Mouse (Mus musculus) MN1 (cell line): ENCODE data around the gene Ptprg.

ENCODE experiments used
- DNase-seq: peaks from one replicate; pipeline ENCODE4 v3.0.0-alpha.2; 2016; ENCODE audit warnings: low spot score

The Ptprg gene

DNA sequence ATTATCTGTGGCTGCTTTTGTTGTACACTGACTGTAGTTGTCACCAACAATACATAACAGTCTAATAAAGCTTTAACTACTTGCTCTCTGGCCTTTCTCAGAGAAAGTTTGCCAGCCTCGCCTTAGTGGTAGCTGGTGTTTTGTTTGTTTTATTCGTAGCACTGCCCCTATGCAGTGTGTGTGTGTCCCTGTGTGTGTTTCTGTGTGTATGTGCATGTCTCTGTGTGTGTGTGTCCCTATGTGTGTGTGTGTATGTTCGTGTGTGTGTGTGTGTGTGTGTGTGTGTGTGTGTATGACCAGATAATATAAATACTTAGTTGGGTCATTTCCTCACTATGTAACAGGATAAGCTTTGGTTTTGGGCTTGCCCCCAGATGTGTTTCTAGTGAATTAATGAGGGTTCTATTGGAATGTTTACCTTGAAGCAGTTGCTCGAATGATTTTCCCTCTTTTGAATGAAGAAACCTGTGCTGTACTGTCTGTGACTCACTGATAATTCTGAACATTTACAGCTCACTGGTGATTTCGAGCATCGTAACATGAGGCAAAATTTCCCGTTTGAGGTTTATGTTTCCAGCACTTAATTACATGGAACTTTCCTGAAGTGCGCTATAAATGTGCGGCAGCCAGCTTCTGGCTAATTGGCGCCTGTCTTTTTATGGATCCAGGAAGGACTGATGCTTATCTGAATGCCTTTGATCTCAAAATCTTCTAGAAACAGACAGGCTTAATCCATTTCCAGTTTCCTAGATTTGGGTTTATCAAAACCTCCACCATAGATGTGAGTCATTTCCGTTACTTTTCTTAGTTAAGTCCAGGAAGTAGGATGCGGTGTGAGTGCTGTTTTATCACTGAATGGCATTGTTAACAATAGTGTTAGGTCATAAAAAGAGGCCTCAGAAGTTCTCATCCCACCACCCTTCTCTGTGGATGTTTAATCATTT, 546.3 kb downstream of the Ptprg start:
- peak; percentile 29 for DNase-seq

- no peak for DNase-seq
Observed at GRCm38 (mm10) chr14:12102389-12103325, 549.3 kb downstream of the Ptprg start.

GRCm38 (mm10) chr14:12104297-12105155, 551.2 kb downstream of the Ptprg start:
- DNase-seq: no peak

- DNase-seq: no peak
Observed at GRCm38 (mm10) chr14:12105156-12105430, 551.8 kb downstream of the Ptprg start.

DNA sequence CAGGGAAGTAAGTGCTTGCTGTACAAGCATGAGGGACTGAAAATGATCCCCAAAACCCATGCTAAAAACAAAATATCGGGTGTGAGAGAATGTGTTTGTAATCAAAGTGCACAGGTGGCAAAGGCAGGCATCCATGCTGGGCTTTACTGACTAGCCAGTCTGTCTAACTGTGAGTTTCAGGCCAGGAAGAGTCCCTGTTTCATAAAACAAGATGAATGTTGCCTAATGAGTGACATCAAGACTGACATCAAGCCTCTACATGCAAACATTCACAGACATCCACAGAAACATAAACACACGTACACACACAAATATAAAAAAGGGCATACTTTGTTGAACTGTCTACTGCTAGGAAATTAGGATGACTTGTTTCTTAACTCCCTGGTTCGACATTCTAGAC, 552.3 kb downstream of the Ptprg start:
- DNase-seq: no peak

GRCm38 (mm10) chr14:12107459-12107858, 554.1 kb downstream of the Ptprg start:
- DNase-seq: no peak

GRCm38 (mm10) chr14:12107991-12108390, 554.7 kb downstream of the Ptprg start:
- no peak for DNase-seq

GRCm38 (mm10) chr14:12112548-12113011, 559.2 kb downstream of the Ptprg start:
- peak; percentile 10 for DNase-seq

- no peak for DNase-seq
Observed at GRCm38 (mm10) chr14:12113326-12113725, 560.0 kb downstream of the Ptprg start.

GRCm38 (mm10) chr14:12114016-12114415, 560.7 kb downstream of the Ptprg start:
- no peak for DNase-seq

DNA sequence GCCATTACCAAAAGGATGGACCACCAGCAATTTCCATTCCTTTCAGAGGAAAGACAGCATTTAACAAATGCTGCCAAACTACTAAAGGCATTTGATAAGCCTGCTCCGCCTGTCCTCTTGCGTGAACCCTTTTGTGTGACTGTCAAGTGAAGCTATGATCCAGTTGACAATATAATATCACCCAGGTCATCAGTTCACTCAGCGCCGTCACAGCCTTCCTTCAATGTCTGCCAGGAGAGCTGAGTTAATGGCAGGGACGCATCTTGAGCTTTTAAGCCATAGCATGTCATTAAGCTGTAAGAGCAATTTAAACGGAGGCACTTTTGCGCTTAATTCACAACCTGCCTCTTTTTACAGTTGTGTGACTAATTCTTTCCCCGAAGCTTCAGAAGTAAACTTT, 565.9 kb downstream of the Ptprg start:
- DNase-seq: no peak

GRCm38 (mm10) chr14:12121906-12122305, 568.6 kb downstream of the Ptprg start:
- DNase-seq: no peak

DNA sequence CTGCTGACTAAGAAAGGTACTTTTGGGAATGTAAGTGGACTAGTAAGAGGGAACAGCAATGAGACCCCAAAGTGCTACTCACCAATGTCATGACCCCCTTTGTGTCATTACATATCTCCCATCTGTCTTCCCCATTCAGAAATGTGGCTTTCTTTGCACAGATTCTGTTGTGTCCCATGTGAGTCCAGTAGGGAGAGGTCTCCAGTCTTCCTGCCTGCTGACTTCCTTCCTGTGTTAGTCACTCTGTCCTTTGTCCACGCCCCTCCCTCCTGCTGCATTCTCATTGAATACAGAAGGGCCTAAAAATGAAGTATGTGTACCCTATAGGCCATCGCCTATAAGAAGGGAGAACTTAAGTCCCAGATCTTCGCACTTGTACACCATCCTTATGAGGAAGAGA, 571.4 kb downstream of the Ptprg start:
- no peak for DNase-seq

DNA sequence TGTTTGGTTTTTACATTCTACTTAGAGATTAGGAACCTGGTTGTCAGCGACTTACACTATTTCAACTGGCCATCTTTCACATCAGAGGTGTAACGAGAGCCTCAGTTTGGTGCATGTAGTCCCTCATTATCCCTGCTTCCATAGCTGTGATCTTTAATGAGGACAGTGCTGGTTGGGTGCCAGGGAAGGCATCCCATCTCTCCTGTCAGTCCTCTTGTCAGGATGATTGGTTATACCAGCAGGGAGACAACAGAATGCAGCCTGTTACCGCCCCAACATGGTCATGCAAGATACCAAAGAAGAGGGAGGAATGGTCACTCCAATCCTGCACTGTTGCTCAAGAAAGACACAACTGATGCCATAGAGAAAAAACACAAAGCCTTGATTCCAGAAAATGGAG, 574.6 kb downstream of the Ptprg start:
- DNase-seq: no peak

DNA sequence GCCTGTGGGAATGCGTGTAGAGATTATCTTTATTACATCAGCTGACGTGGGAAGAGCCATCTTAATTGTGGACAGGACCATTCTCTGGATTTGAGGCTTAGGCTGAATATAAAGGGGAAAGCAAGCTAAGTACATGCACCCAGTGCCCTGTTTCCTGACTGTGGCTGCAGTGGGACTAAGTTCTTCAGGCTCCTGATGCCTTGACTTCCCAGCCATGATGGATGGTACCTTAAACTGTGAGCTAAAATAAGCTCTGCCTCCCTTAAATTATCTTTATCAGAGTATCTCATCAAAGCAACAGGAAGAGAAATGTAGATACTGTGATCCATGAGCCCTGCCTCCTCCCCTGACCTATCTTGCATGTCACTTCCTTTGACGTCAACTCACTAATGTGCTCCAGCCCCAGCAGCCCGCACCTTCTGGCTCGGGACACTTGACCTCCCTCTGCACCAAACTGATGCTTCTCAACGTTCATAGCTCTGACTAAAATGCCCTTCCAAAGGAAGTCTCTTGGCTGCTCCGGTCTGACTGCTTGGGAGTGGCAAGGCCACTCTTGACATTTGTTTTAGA, 578.8 kb downstream of the Ptprg start:
- DNase-seq: no peak

DNA sequence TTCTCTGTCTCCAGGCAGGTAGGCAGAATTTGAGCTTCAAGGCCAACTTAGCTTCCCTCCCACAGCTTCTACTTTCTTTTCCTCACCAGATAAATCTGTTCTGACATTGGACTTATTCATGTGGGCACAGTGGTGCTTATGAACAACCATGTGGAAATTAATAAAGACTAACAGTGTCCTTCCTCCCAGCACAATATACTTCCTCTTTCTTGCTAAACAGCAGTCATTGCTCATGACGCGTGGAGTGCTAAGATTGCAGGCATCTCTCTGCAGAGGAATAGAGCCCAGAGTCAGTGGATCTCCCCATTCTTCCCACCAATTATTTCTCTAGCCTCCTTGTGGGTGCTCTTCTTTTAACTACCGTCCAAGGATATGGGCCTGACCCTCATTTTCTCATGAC, 579.8 kb downstream of the Ptprg start:
- no peak for DNase-seq

DNA sequence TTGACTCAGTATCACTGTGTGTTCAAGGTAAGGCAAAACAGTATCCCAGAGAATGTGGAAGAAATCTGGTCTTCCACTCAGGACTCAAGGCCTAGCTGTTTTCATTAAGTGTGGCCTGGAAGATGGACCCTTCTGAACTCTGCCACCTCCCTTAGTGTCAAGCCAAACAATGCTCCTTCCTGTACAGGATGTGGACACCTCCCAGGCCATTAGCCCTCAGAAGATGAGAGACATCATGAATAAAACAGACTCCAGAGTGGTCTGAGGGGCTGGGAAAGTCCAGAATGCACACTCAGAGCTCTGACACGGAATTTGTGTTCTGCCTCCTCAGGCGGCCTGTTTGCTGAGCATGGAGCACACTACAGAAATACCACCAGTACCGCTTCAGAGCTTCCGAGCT, 581.2 kb downstream of the Ptprg start:
- no peak for DNase-seq

- DNase-seq: no peak
Observed at GRCm38 (mm10) chr14:12136536-12136935, 583.2 kb downstream of the Ptprg start.

GRCm38 (mm10) chr14:12139643-12140481, 586.5 kb downstream of the Ptprg start:
- DNase-seq: peak; percentile 76

GRCm38 (mm10) chr14:12143941-12144485, 590.7 kb downstream of the Ptprg start:
- DNase-seq: no peak
